Mouse (Mus musculus) cerebellum, adult 2 months (tissue): ENCODE measurements at regions not wholly inside any gene's neighbourhood (a gene's known extent, or its start where the extent isn't known, plus 50 kb on each side); places are given as distances from the start of the nearest gene placed in this dataset.

Experiments
- CTCF ChIP-seq: fragments of 200-500 bp; IDR thresholded peaks from 2 replicates; pipeline ENCODE4 v1.5.1; 2011; ENCODE audit warnings: low read depth, mild to moderate bottlenecking, control low read depth, low read length, moderate library complexity, borderline replicate concordance; ENCODE audit not compliant: insufficient read depth
- POLR2A ChIP-seq: fragments of 200-500 bp; IDR thresholded peaks from 2 replicates; pipeline ENCODE4 v1.6.1; 2011; ENCODE audit warnings: low read length, control low read depth, borderline replicate concordance; ENCODE audit not compliant: insufficient read depth

GRCm38 (mm10) chr6:12868251-12868650, 119.0 kb upstream of the Thsd7a start:
- TF ChIP-seq CTCF (no peak), POLR2A (no peak)
